Mouse (Mus musculus) hindbrain, embryonic 14.5 days (tissue): ENCODE results near the gene Bcorl1. TPM values are rescaled to one million over a fixed set of nuclear protein-coding genes. Genes with fewer than 3 reads are reported as not detected.

ENCODE experiments used
- ATAC-seq: fragments of 200-750 bp; cut with Nextera tagmentation; 2 replicates; pipeline ENCODE4 v1.8.0; 2017; ENCODE audit warnings: moderate number of reproducible peaks, mild to moderate bottlenecking, moderate TSS enrichment, moderate library complexity; ENCODE audit not compliant: low FRiP score
- DNase-seq: peaks from one replicate; pipeline ENCODE4 v3.0.0-alpha.2; 2015; ENCODE audit warnings: low spot score
- H3K27ac ChIP-seq: fragments of 300-500 bp; sonication (generic); 2 replicates; pipeline ENCODE4 v1.5.1; 2014; ENCODE audit warnings: mild to moderate bottlenecking, moderate library complexity
- H3K27me3 ChIP-seq: fragments of 300-500 bp; sonication (generic); 2 replicates; pipeline ENCODE4 v1.6.1; 2014; ENCODE audit warnings: mild to moderate bottlenecking, low read length, mixed read lengths; ENCODE audit not compliant: control insufficient read depth, insufficient read depth
- H3K36me3 ChIP-seq: fragments of 300-500 bp; sonication (generic); replicated peaks from 2 replicates; pipeline ENCODE4 v1.6.1; 2014; ENCODE audit not compliant: control insufficient read depth, insufficient read depth
- H3K4me1 ChIP-seq: fragments of 300-500 bp; sonication (generic); replicated peaks from 2 replicates; pipeline ENCODE4 v1.6.1; 2014; ENCODE audit warnings: antibody characterized with exemption, low read length, mixed read lengths; ENCODE audit not compliant: control insufficient read depth, insufficient read depth
- H3K4me2 ChIP-seq: fragments of 300-500 bp; sonication (generic); replicated peaks from 2 replicates; pipeline ENCODE4 v1.6.1; 2014; ENCODE audit warnings: mild to moderate bottlenecking, moderate library complexity
- H3K4me3 ChIP-seq: fragments of 300-500 bp; sonication (generic); replicated peaks from 2 replicates; pipeline ENCODE4 v1.5.1; 2014; ENCODE audit warnings: mild to moderate bottlenecking, low read length
- H3K9ac ChIP-seq: fragments of 300-500 bp; sonication (generic); 2 replicates; pipeline ENCODE4 v1.6.1; 2014
- H3K9me3 ChIP-seq: fragments of 300-500 bp; sonication (generic); 2 replicates; pipeline ENCODE4 v1.6.1; 2016; ENCODE audit warnings: low read length; ENCODE audit not compliant: control insufficient read depth
- WGBS: fragments of 180-500 bp; shearing (Covaris S2); extraction: QIAGEN DNeasy Blood & Tissue Kit; methylation state at CpG from one replicate; pipeline ENCODE4 v1.1.7; 2014; 5-methylcytosine and 5-hydroxymethylcytosine counted together
- polyA plus RNA-seq: library from polyadenylated mRNA; unstranded; fragments of >200 nt; fragmentation: Nextera tagmentation; extraction: Ambion mirVana; gene quantifications from 2 replicates; pipeline ENCODE4 v1.2.1, GENCODE M21; 2014

The Bcorl1 gene
- polyA plus RNA-seq, 1 experiment from 2014 or later = 6.9 TPM

- Histone ChIP-seq H3K27ac (no peak overlapping the region), H3K36me3 (no peaks in the 10 kb centered on the region), H3K27me3 (no peaks in the 10 kb centered on the region), H3K4me3 (no peak overlapping the region), H3K4me1 (no peaks in the 10 kb centered on the region), H3K9ac (no peak overlapping the region), H3K4me2 (no peak overlapping the region), H3K9me3 (no peaks in the 10 kb centered on the region)
- DNase-seq = no peak
- no peak for ATAC-seq
- 88% methylated on average over 5 of the region's 5 CpGs for WGBS
Observed at GRCm38 (mm10) chrX:48414291-48414690, 73.1 kb downstream of the Bcorl1 start.

GRCm38 (mm10) chrX:48418417-48418816 lies 77.3 kb downstream of the Bcorl1 start:
- Histone ChIP-seq H3K4me2 (no peak overlapping the region), H3K9ac (no peak overlapping the region), H3K4me3 (no peak overlapping the region), H3K9me3 (no peaks in the 10 kb centered on the region), H3K4me1 (no peaks in the 10 kb centered on the region), H3K36me3 (no peaks in the 10 kb centered on the region), H3K27ac (no peak overlapping the region), H3K27me3 (no peaks in the 10 kb centered on the region)
- ATAC-seq (no peak), DNase-seq (no peak)
- 91% methylated on average over 2 of the region's 2 CpGs for WGBS

GRCm38 (mm10) chrX:48422986-48423385 lies 81.8 kb downstream of the Bcorl1 start:
- Histone ChIP-seq H3K9ac (no peak overlapping the region), H3K4me2 (no peak overlapping the region), H3K4me1 (no peaks in the 10 kb centered on the region), H3K9me3 (no peaks in the 10 kb centered on the region), H3K36me3 (no peaks in the 10 kb centered on the region), H3K27me3 (no peaks in the 10 kb centered on the region), H3K27ac (no peak overlapping the region), H3K4me3 (no peak overlapping the region)
- WGBS = 46% methylated on average over 4 of the region's 4 CpGs
- peak; percentile 80 for DNase-seq
- ATAC-seq = no peak

GRCm38 (mm10) chrX:48423671-48424070 lies 82.5 kb downstream of the Bcorl1 start:
- Histone ChIP-seq H3K36me3 (no peaks in the 10 kb centered on the region), H3K9me3 (no peaks in the 10 kb centered on the region), H3K27ac (no peak overlapping the region), H3K4me2 (no peak overlapping the region), H3K4me1 (no peaks in the 10 kb centered on the region), H3K27me3 (no peaks in the 10 kb centered on the region), H3K4me3 (no peak overlapping the region), H3K9ac (no peak overlapping the region)
- 75% methylated on average over 1 of the region's 1 CpGs for WGBS
- DNase-seq = no peak
- no peak for ATAC-seq

GRCm38 (mm10) chrX:48424583-48424982 lies 83.4 kb downstream of the Bcorl1 start:
- no peaks in the 10 kb centered on the region for H3K27me3 ChIP-seq
- ATAC-seq (no peak), DNase-seq (no peak)
- H3K4me1 ChIP-seq = no peaks in the 10 kb centered on the region
- H3K36me3 ChIP-seq = no peaks in the 10 kb centered on the region
- no peak overlapping the region for H3K9ac ChIP-seq
- H3K27ac ChIP-seq = no peak overlapping the region
- no peak overlapping the region for H3K4me2 ChIP-seq
- H3K4me3 ChIP-seq = no peak overlapping the region
- H3K9me3 ChIP-seq = no peaks in the 10 kb centered on the region
- 63% methylated on average over 3 of the region's 3 CpGs for whole genome bisulfite sequencing

- no peaks in the 10 kb centered on the region for H3K9me3 ChIP-seq
- DNase-seq (no peak), ATAC-seq (no peak)
- 75% methylated on average over 7 of the region's 7 CpGs for WGBS
- no peaks in the 10 kb centered on the region for H3K4me1 ChIP-seq
- H3K9ac ChIP-seq = no peak overlapping the region
- H3K4me2 ChIP-seq = no peak overlapping the region
- no peaks in the 10 kb centered on the region for H3K36me3 ChIP-seq
- H3K27me3 ChIP-seq = no peaks in the 10 kb centered on the region
- no peak overlapping the region for H3K27ac ChIP-seq
- no peak overlapping the region for H3K4me3 ChIP-seq
Observed at GRCm38 (mm10) chrX:48425280-48425679, 84.1 kb downstream of the Bcorl1 start.

- 85% methylated on average over 6 of the region's 6 CpGs for WGBS
- DNase-seq (no peak), ATAC-seq (no peak)
Observed at GRCm38 (mm10) chrX:48428241-48428640, 87.1 kb downstream of the Bcorl1 start.

GRCm38 (mm10) chrX:48428642-48429041 lies 87.5 kb downstream of the Bcorl1 start:
- Histone ChIP-seq H3K27ac (no peak overlapping the region), H3K36me3 (no peaks in the 10 kb centered on the region), H3K9me3 (no peaks in the 10 kb centered on the region), H3K27me3 (no peaks in the 10 kb centered on the region), H3K4me2 (no peak overlapping the region), H3K4me1 (no peaks in the 10 kb centered on the region), H3K4me3 (no peak overlapping the region), H3K9ac (no peak overlapping the region)
- no peak for DNase-seq
- ATAC-seq = no peak
- 90% methylated on average over 8 of the region's 8 CpGs for WGBS

More at GRCm38 (mm10) chrX:48428241-48428640, 87.1 kb downstream of the Bcorl1 start:
- Histone ChIP-seq H3K9ac (no peak overlapping the region), H3K9me3 (no peaks in the 10 kb centered on the region), H3K4me1 (no peaks in the 10 kb centered on the region), H3K36me3 (no peaks in the 10 kb centered on the region), H3K4me2 (no peak overlapping the region), H3K27ac (no peak overlapping the region), H3K27me3 (no peaks in the 10 kb centered on the region), H3K4me3 (no peak overlapping the region)

GRCm38 (mm10) chrX:48429100-48429499 lies 87.9 kb downstream of the Bcorl1 start:
- ATAC-seq (no peak), DNase-seq (no peak)
- H3K4me3 ChIP-seq = no peak overlapping the region
- no peaks in the 10 kb centered on the region for H3K9me3 ChIP-seq
- no peak overlapping the region for H3K4me2 ChIP-seq
- no peaks in the 10 kb centered on the region for H3K27me3 ChIP-seq
- H3K9ac ChIP-seq = no peak overlapping the region
- H3K36me3 ChIP-seq = no peaks in the 10 kb centered on the region
- H3K27ac ChIP-seq = no peak overlapping the region
- no peaks in the 10 kb centered on the region for H3K4me1 ChIP-seq

- Histone ChIP-seq H3K4me1 (no peaks in the 10 kb centered on the region), H3K9me3 (no peaks in the 10 kb centered on the region), H3K4me3 (no peak overlapping the region), H3K36me3 (no peaks in the 10 kb centered on the region), H3K4me2 (no peak overlapping the region), H3K27me3 (no peaks in the 10 kb centered on the region), H3K9ac (no peak overlapping the region), H3K27ac (no peak overlapping the region)
- no peak for ATAC-seq
- no peak for DNase-seq
- 38% methylated on average over 6 of the region's 6 CpGs for WGBS
Observed at GRCm38 (mm10) chrX:48429538-48429937, 88.4 kb downstream of the Bcorl1 start.
